Mouse (Mus musculus) R1 (cell line): ENCODE data around the gene Ddx52.

Experiments
- DNase-seq: peaks from one replicate; pipeline ENCODE4 v3.0.0-alpha.2; 2018; ENCODE audit warnings: low read depth, low spot score

Gene Ddx52

GRCm38 (mm10) chr11:83941950-83942840 is at the start of gene Ddx52:
Gene Ddx52 (plus strand): TSS chr11:83942062.
- peak; percentile 93 for DNase-seq

GRCm38 (mm10) chr11:83893325-83893724 is 48.5 kb upstream of the Ddx52 start:
- no peak for DNase-seq

- no peak for DNase-seq
These were observed 45.1 kb upstream of the Ddx52 start for GRCm38 (mm10) chr11:83896430-83897410.

DNA sequence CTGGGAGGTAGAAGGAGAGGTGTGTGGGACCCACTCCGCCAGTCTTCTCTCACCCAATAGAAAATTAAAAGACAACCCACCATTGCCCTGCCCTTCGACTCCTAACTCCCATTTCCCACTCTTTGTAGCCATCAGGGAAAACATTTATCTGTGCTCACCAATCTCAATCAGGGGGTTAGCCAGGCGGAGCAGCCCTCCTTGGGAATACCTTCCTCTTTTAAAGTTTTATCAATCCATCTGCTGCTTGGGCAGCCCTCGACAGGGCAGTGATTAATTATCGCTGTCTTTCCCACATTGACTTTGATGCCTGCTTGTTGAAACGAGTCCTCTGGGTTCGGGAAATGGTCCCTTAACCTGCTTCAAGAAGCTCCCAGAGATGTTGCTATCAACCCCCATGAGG is 44.3 kb upstream of the Ddx52 start:
- DNase-seq, result no peak

- DNase-seq, result no peak
These were observed 39.0 kb upstream of the Ddx52 start for GRCm38 (mm10) chr11:83902812-83903211.

DNA sequence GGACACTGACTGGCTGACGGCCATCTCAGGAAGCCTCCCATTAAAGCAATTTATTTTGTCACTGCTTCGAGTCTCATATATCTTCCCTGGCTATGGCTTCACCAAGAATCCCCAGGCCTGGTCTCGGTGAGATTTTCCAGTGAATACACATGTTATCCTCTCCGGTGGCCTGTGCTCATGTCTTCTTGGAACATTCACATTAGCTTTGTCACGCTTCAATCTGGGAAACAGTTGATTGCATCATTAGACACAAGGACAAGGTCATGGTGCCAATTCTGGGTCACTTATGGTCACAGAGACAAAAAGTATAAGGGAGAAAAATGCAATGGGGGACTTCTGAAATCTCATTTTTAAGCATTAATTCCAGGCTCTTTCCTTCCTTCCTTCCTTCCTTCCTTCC is 36.1 kb upstream of the Ddx52 start:
- no peak for DNase-seq

GRCm38 (mm10) chr11:83908376-83908775 is 33.5 kb upstream of the Ddx52 start:
- no peak for DNase-seq

DNA sequence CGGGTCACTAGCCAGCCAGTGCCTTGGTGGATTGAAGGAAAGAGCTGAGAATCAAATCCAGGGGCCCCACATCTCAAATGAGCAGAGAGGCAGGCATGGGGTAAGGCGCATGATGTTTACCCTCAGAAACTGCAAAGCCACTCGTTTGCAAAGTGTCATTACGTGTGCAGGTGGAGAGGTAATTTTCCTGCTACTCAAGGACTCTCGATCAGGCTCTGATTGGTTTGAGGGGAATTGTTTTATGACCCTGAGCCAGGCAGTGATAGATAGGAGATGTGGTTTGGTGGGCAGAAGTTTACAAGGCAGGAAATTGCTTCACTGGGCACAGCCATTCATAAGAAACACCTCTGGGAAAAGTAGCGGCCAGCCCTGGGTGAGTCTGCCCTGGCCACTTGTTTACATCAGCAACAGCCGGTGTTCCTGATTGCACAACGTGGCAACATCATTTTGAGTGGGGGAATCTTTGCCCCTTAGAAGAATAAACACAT is 28.0 kb upstream of the Ddx52 start:
- no peak for DNase-seq

GRCm38 (mm10) chr11:83914501-83914900 is 27.4 kb upstream of the Ddx52 start:
- no peak for DNase-seq

GRCm38 (mm10) chr11:83922600-83922999 is 19.3 kb upstream of the Ddx52 start:
- no peak for DNase-seq

GRCm38 (mm10) chr11:83927097-83927496 is 14.8 kb upstream of the Ddx52 start:
- DNase-seq, result peak; percentile 68

DNA sequence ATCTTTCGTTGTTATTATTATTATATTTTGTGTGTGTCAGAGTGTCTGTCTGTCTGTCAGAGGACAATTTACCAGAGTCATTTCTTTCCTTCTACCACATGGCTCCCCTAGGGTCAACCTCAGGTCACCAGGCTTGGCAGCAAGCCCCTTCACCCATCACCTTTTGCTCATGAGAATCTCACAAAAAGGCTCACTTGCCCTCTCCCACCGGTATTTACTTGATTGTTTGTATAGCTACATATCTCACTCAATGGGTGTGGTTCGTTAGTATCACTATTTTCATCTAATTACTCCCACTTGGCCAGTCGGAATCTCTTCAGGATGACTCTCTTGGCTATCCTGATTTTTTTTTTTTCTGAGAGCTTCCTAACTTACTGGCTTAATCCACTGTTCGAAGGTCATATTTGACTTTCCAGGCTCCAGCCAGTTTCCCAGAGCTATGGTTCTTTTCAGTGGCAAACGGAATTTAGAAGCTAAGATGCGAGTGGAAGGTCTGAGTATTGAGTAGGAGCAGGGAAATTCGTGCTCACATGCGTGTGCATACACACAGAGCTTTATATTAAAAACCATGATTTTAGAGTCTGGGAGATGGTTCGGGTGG is 9.3 kb upstream of the Ddx52 start:
- no peak for DNase-seq

DNA sequence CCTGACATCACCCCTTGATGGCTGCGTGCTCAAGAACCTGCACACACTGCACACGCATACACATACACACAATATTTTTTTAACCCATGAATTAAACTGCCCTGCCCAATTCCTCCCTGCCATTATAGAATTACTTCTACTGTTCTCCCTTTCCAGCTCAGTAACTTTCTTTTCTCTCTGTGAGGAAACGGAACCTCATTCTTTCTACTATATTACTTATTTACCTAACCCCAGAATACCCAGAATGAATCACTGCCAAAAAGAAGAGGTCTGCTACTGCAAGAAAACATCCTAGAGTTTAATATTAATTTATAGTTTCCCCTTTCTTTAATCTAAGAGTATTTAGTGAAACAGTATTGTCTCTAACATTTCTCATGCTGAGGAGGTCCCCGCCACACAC is 8.5 kb upstream of the Ddx52 start:
- DNase-seq, result no peak

DNA sequence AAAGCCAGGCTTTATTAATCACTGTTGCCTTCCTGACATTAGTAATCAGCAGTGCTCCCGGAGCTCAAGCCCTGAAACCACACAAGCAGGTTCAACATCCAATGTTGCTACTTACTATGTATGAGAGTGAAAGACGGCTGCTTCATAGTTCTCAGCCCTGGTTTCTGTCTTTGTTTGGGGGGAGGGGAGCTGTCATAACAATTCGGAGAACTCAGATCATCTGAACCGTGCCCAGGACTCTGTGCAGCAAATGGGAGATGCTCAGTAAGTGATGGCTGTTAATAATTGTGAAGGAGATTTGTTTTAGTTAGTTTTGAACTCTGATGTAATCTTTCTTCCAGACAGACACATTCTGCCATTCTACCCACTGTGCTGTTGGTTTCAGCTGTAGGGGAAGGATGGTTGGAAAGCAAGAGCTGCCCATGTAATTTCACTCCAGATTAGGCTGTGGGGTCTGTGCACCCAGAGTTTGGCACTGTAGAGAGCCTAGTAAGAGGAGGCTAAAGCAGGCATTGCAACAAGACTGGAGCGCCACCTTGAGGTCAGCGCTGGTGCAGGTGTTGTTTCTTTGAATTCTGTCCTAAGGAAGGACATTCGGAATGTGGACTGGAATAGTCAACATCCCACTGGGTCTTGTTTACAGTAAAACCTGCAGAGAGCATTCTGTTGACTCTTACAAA is 5.7 kb upstream of the Ddx52 start:
- DNase-seq, result peak; percentile 64

DNA sequence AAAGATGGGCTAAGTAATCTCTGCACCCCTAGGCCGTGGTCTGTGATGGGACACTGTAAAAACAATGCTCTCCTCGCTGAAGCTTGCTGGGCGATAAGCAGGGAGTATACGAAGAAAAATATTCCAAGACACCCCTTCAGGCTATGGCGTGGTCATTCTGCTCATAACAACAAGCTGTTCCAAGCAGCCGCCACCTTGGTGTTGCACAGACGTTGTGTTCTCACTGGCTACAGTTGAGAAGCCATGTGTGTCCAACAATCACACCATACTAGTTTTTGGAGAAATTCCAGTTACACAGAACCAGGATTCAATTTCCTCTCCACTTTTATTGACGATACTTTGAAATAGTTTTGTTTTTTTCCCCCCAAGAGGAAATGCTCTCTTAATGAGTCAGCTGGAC is 3.3 kb upstream of the Ddx52 start:
- no peak for DNase-seq

- DNase-seq, result no peak
These were observed 15.0 kb downstream of the Ddx52 start for GRCm38 (mm10) chr11:83956822-83957221.

GRCm38 (mm10) chr11:83961983-83962382 is 20.1 kb downstream of the Ddx52 start:
- DNase-seq, result no peak

- DNase-seq, result peak; percentile 84
These were observed 22.4 kb downstream of the Ddx52 start, which contains the start of gene Synrg for GRCm38 (mm10) chr11:83963991-83964921. Gene Synrg (plus strand): TSS chr11:83964428.

GRCm38 (mm10) chr11:83967436-83968204 is 25.8 kb downstream of the Ddx52 start:
- peak; percentile 9 for DNase-seq
